Mouse (Mus musculus): ENCODE measurements around the gene Defb22. TPM values are rescaled to one million over a fixed set of nuclear protein-coding genes. Genes with fewer than 3 reads are reported as not detected.

Defb22 gene
- not detected for total RNA-seq (2021)
- long read RNA-seq, experiment 1 = 0 reads
- long read RNA-seq, experiment 2 = 0 reads

DNA sequence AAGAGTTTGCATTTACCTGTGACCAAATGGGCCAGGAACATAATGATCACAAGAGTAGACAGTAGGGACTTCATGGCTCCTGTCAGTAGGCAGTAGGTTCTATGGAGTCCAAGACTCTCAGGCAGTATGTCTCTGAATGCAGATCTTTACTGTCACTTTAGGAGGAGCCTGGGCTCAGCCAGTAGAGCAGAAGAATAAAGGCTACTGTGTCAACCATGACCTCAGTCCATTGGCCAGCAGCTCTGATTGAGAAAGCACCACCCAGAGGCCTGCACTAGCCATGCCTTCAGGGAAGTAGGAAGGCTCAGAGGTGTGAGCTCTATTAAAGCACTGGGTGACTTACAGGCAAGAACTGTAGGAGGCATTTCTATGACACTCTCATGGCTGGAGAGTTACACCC is at the start of gene Defb22:
Defb22 (minus strand) TSS at position 101 of the 400 bp plus-strand sequence.
- DNase-seq (ENCODE audit: low spot score in 2 of 2) = no peak

DNA sequence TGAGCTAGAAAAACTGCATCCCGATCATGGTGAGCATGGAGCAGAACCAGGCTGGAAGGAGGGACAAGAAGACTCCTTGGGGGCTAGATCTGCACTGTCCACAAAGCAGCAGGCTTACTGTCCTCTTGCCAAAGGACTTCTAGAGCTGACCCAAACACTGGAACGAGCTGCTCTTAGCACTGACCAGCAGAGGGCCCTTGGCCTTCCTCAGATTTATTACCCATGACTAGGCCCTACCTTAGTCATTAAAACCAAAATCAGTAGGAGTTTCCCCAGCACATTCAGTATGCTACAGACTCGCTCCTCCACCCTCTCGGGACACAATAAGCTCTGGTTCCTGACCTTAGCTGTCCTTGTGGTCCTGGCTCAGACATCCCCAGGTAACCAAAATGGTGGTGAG is 28.0 kb upstream of the Defb22 start, which contains the start of gene Defb28:
Defb28 (plus strand) TSS at position 275 of the 400 bp plus-strand sequence.
- DNase-seq (ENCODE audit: low spot score in 2 of 2) = no peak

DNA sequence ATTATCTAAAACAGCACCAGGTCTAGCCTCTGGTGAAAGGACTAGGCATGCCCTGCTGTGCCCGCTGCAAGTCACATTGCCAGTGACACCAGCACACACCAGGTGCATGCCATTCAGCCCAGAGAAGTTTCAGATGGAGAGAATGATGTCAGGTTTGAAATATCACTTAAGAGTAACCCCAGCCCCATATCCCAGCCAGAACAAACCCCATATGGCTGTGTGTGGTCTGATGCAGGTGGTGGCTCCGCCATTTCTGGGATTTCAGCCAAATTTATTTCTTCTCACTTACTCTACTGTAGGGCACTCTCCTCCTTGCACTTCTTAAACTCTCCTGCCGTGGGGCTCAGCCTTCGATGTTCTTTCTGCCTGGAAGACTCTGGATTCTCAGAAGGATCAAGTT is 26.1 kb upstream of the Defb22 start:
- no peak for DNase-seq (ENCODE audit: low spot score in 2 of 2)

DNA sequence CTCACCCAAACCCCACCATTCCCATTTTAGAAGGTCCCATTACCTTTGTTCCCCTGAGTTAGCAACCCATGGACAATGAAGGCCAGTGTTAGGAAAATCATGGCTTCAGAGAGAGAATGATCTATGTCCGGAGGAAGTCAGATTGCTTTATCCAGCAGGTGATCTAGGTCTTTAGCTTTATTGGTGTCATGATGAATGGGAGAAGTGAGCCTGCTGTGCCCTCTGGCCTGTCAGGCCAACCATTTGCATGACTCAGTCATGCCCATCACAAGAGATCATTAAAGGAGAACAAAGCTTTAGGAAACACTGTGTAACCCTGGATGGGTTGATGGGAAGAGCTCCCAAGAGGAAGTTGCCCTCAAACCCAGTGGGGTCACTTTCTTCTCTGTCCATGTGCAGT is 21.7 kb upstream of the Defb22 start, which contains the start of gene Defb26:
Defb26 (minus strand) TSS at position 101 of the 400 bp plus-strand sequence.
- DNase-seq (ENCODE audit: low spot score in 2 of 2) = no peak

DNA sequence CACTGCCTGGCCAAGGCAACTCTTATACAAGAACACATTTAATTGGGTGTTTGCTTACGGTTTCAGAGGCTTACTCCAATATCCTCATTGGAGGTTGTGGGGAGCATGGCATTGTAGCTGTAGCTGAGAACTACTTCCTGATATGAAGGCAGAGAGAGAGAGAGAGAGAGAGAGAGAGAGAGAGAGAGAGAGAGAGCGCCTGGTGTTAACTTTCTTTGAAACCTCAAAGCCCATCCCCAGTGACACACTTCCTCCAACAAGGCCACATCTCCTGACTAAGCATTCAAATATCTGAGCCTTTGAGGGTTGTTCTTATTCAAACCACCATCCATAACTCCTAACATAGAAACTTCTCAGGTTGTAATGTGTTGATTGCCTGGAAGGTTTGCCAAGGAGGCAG is 14.0 kb upstream of the Defb22 start:
- no peak for DNase-seq (ENCODE audit: low spot score in 2 of 2)

DNA sequence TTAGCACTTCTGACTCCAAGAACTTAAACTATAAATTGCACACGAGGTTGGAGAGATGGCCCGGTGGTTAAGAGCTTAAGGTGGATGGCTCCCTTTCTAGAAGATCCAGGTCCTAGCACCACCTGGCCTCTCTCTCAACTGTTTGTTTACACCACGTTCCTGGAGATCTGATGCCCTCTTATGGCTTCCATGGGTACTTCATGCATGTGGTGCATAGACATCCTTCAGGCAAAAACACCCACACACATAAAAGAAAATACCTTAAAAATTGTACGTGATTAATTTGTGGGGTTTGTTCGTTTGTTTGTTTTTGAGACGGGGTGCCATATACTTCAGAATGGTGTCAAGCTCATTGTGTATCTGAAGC is 10.9 kb upstream of the Defb22 start:
- DNase-seq (ENCODE audit: low spot score in 2 of 2) = no peak

DNA sequence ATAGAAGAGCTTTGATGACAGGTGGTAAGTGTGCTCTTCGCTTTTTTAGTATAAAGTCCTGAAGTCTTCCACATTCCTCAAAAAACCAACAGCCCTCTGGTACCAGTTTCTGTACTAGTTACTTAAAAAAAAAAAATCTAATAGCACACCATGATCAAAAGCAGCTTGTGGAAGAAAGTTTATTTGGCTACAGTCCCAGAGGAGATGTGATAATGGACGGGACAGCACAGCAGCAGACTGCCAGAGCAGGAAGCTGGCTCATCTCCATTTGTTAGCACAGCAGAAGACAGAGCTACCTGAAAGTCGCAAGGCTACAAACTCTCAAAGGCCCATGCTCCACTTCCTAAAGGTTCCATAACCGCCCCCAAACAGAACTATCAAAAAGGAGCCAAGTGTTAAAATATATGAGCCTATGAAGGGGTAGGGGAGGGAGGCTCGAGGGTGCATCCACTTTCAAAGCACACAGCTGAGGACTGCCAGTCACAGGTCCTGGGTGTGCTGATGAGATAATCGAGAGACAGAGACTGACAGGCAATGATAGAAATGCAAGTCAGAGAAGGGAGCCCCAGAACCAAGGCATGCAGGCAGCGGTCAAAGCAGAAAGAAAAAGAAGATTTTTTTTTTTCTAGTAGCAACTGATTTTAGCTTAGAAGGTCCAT is 10.4 kb upstream of the Defb22 start:
- no peak for DNase-seq (ENCODE audit: low spot score in 2 of 2)

DNA sequence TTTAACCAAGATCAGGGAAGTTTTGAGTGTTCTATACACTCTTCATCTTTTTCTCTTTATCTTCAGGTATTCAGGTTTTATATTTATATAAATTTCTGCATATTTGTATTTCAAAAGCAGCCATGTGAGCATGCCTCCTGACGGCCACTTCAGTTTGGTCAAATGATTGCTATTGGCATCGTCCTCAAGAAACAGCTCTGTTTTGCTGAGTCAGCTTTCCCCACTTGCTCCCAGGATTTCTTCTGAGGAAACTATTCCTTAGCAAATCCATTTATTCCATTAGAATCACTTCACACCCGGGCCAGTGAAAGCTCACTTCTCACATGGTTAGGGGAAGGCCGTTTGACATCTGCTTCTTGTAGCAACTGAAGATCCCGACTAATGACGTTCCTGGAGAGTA is 8.1 kb upstream of the Defb22 start:
- no peak for DNase-seq (ENCODE audit: low spot score in 2 of 2)

DNA sequence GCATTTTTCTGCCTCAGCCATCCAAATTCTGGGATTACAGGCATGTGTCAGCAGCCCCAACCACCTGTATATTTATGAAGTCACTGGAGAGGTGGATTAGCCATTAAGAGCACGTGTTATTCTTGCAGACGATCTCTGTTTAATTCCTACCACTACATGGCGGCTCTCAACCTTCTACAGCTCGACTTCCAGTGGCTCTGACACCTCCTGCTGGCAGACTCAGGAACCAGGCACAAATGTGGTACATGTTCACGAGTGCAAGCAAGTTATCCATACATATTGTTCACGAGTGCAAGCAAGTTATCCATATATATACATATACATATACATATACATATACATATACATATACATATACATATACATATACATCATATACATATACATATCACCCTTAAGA is 3.2 kb upstream of the Defb22 start:
- DNase-seq (ENCODE audit: low spot score in 2 of 2) = no peak

DNA sequence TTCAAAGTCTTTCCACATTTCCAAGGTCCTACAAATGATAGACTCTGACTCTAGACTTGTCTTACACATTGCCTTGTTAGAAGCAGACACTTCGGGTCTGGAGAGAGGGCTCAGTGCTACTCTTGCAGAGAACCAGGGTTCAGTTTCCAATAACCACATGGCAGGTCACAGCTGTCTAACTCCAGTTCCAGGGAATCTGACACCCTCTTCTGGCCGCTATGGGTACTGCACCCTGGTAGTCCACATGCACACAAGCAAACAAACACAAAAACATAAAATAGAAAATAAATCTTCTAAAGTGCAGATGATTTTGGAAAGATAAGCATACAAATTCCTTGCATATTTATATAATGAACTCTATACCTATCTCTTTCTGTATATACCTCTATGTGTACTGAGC is 2.9 kb downstream of the Defb22 start:
- no peak for DNase-seq (ENCODE audit: low spot score in 2 of 2)

DNA sequence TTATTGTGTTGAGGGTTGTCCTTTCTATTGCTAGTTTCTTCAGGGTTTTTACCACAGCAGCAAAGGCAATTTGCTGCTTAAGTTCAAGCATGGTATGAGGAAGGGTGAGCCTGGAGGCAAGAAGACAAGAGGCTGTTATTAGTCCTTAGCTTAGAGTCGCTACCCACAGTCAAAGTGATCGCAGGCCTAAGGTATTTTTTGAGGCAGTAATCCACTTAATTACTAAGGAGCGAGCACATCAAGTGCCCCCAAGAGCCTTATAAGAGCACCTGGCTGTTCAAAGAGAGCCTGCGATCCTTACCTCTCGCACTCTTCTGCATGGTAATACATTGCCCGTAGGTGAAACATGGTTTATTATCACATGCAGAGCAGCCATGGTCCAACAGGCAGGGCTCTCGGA is 8.2 kb downstream of the Defb22 start:
- no peak for DNase-seq (ENCODE audit: low spot score in 2 of 2)

DNA sequence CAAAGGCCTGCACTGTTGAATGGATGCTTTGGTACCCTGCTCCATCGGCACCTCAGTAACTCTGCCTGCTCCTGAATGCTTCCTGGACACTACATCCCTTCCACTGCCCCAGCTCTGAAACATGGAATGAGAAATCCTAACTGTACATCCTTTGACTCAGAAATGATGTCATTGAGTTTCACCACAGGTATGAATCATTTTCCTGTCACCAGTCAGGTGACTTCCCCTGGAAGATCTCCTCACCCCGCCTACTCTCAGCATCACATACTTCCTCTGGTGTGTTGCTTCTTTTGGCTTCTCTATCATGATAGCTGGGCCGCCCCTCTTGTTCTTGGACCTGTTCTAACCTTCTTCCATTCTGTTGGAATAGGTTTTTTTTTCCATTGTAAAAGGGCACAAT is 9.1 kb downstream of the Defb22 start:
- DNase-seq (ENCODE audit: low spot score in 2 of 2) = no peak

DNA sequence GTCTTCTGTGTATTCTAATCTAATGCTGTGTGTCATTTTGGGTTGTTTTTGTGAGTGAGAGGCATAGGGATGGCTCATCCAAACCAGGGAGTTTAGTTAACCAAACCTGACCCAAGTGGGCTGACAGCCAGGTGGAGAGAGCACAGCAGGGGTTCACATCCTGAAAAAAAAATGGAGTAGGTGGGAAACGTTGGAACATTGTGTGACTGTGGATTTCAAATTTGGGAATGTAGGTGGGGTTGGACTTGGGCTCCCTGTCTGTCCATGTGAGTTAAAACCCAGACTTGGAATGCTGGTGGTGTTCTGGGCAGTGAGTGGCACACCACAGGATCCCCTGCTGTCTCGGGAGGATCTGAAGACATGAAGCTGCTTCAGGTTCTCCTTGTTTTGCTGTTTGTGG is 13.2 kb downstream of the Defb22 start, which contains the start of gene Defb20:
Defb20 (plus strand) TSS at position 301 of the 400 bp plus-strand sequence.
- no peak for DNase-seq (ENCODE audit: low spot score in 2 of 2)

DNA sequence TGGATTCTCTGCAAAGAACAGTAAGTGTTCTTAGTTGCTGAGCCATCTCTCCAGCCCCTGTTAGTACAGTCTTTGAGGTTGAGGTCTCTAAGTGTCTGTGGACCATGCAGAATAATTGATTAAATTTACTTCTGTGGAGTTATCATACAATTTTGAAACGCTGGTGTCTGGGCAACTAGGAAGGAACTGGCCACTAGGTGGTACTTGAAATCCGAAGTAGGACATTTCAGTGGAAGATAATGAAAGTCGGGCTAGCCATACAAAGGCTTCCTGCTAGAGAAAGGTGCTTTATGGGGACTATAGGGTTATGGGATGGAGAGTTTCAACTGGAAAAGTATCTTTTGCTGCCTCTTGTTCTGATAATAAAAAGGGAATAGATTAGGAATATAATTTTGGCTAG is 17.5 kb downstream of the Defb22 start:
- DNase-seq (ENCODE audit: low spot score in 2 of 2) = no peak

DNA sequence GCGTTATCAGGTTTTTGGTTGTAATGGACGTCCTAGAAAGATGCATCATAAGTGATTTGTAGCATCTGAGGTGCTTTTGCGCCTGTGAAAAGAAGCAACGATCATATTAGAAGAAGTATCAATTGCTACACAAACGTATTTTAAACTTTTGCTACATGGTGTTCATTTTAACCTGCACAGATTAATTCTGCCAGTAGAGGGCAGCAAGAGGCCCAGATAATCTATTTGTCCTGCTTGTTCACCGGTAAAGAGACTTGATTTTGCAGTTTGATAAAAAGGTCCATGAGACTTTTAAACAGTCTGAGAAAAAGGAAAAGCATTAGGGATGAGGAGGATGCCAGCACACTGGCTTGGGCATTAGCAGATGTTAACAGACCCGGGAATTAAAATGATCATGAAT is 19.0 kb downstream of the Defb22 start:
- peak; percentile 47 to 76 for DNase-seq (ENCODE audit: low spot score in 2 of 2)

DNA sequence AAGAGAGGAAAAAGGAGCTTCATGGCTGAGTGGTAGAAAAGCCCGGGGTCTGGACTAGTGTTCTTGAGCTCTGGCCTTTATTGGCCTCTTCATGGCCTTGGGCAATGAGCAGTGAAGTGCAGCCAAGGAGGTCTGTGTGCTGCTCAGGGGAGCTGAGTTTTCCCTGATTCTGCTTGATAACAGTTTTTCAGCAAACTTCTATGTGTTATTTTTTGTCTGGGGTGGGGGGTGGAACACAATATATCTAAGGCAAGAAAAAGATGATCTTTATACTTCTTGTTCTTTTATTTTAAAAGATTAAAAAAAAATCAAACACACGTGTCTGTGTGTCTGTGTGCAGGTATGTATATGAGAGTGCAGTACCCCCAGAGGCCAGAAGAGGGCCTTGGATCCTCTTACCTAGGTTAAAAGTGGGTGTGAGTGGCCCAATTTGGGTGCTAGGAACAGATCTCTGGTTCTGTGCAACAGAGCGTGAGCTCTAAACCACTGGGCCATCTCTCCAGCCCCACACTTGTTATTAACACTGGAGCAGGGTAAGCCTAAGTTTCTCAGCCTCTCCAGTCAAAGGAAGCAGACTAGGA is 25.3 kb downstream of the Defb22 start, which contains the start of gene Defb23:
Defb23 (minus strand) TSS at position 51 of the 581 bp plus-strand sequence.
- DNase-seq (ENCODE audit: low spot score in 2 of 2) = no peak

DNA sequence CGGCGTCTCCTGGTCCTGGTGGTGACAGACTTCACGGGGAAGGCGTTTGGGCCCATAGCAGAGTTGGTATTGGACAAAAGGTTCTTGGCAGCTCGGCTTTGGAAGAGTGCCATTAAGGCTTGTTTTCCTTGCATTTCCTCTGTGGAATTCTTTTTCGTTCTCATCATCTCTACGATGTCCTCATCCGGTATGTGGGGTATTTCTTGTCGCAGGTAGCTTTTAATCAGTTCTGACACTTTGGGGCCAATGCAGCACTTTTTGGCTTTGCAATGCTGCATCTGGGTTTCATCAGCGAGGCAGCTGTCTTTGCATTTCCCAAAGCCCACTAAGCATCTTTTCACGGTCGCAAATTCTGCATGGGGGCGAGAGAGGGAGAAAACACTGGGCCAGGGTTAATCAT is 30.7 kb downstream of the Defb22 start:
- no peak for DNase-seq (ENCODE audit: low spot score in 2 of 2)

DNA sequence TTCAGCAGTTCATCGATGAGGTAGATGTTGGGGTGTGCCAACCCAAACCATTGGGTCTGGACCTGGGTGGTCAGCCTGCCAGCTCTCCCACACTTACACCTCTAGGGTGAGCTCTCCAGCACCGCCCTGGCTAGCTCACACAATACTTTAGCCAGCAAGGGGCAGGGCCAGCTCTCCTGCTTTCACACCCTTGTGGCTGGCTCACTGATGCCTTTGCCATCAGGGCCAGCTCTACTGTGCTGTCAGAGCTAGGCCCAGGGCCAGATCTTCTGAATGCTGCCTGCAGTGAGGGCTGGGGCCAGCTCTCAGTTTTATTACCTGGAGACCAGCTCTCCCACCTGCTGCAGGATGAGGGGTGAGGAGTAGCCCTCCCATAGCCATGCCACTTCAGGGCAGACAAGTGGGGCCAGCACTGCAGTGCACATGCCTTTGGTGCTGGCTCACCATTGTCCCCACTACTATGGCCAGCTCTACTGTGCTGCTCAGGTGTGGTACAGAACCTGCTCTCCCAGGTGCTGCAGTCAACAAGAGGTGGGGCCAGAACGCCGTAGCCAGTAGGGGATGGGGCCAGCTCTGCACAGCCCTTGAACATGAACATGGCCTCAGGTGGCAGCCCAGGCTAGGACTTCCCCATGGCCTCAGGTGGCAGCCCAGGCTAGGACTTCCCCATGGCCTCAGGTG is 37.7 kb downstream of the Defb22 start:
- no peak for DNase-seq (ENCODE audit: low spot score in 2 of 2)

DNA sequence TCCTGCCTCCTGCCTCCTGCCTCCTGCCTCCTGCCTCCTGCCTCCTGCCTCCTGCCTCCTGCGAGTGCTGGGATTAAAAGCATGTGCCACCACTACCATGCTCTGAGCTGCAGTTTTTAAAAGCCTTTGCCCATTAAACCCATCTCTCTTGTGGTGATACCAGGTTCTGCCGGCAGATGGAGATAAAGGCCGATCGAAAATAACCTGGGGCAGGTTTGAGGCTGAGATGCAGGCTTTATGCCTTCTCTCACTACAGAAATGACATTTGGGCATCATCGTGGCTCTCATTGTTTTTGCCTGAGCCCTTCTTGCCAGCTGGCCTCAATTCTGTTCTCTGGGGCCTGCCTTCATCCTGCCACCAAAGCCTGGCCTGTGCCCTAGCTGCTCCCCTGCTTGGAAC is 39.7 kb downstream of the Defb22 start:
- DNase-seq (ENCODE audit: low spot score in 2 of 2) = peak; percentile 71 to 73

DNA sequence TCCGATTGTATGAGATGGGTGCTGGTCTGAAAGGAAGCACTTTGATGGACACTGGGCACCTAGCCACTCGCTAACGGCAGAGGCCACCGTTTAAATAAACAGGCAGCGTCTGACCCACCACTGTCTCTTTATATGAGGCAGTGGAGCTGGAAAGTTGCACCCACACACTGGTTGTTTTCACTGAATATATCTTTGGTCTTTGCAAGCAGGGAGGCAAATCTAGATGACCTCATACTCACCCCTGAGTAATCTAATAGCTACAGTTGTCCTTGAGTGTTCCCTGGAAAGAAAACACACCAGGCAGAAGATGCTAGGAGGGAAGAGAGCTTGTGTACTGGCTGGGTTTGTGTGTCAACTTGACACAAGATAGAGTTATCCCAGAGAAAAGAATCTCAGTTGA is 42.5 kb downstream of the Defb22 start:
- no peak for DNase-seq (ENCODE audit: low spot score in 2 of 2)

DNA sequence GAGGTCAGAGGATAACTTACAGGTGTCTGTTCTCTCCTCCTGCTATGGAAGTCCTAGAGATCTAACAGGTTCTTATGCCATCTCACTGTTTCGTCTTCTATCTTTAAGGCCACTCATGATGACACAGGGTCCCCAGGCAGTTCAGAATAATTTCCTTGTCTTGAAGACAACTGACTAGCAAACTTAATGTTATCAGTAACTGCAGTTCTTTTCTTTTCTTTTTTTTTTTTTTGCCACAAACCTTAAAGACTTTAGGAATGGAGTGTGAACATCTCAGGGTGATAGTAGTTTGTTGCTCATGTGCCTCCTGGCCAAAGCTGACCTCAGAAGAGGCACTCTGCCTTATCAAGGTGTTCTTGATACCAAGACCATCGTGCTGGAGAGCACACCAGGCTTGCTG is 43.3 kb downstream of the Defb22 start:
- DNase-seq (ENCODE audit: low spot score in 2 of 2) = no peak

DNA sequence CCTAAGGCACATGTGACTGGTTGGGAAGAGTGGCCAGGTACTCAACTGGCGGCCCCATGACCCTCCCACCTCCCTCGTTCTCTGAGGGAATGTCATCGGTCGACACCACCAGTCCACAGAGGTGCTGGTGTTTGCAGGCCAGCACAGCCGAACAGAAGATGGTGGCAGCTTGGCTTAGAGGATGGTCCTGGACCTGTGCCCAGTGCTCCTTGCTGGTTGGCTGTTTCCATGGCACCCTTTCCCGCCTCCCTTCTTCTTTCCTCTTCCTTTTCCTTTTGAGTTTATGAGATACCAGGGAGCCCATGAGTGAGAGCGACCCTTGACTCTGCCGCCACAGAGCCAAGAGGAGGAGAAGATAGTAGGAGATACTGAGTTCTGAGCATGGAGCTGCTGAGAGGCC is 46.7 kb downstream of the Defb22 start:
- peak in 1 of 2 experiments; percentile 42 for DNase-seq (ENCODE audit: low spot score in 2 of 2)
